Mouse (Mus musculus): ENCODE results near the gene Aldh8a1.

- TF ChIP-seq CTCF (IDR thresholded peaks at IDR 0.05; ENCODE audit: borderline replicate concordance, control insufficient read depth, extremely low read depth, insufficient read depth, low read length, poor library complexity), result no peak
- TF ChIP-seq POLR2A (IDR thresholded peaks at IDR 0.05; ENCODE audit: control insufficient read depth, extremely low read depth, insufficient read depth, low read length, poor library complexity), result no peak
Measured at GRCm38 (mm10) chr10:21399622-21400021, 22.5 kb downstream of the Aldh8a1 start.
